Mouse (Mus musculus) naive thymus-derived CD4-positive, alpha-beta T cell, adult 2 months (primary cell): ENCODE measurements around the gene Arpc5l.
A peak's percentile ranks its signal among the peaks of the same experiment; 100 is the strongest.
"Not testable (repeated sequence)": the region's sequence is repeated elsewhere in the genome, so short reads cannot be mapped to it uniquely, and the experiment has no call there.

ENCODE experiments used
- DNase-seq: peaks from one replicate; pipeline ENCODE4 v3.0.0-alpha.2; 2011; ENCODE audit warnings: low read depth

Gene Arpc5l

GRCm38 (mm10) chr2:38999910-39000586, 5.1 kb upstream of the Arpc5l start:
- no peak for DNase-seq

DNA sequence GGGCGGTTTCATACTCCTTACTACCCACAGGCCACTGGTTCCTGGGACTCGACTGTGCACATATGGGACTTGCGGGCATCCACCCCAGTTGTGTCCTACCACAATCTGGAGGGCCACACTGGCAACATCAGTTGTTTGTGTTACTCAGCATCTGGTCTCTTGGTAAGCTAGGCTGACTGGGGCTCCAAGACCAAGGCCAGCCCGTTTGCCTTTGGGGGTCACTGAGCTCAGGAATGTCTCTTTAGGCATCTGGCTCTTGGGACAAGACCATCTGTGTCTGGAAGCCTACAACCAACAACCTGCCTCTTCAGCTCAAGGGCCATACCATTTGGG, 4.6 kb upstream of the Arpc5l start:
- DNase-seq, result no peak

DNA sequence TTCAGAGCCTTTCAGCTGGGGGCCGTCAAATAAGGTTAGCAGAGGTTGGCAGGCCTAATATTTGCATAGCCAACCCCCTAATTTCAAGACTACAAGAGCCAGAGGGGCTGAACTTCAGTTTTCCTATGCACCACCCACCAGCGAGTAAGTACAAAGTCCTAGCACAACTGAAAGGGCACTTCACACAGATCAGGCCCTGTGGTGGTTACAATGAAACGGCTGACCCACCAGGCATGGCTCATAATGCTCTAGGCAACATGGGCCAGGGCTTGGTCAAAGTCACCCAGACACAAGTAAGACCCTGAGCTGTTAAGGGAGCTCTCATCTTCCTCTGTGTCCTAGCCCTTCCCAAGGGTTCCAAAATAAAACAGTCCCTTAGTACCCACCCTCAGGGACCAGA, 3.3 kb upstream of the Arpc5l start:
- no peak for DNase-seq

GRCm38 (mm10) chr2:39003106-39003505, 2.0 kb upstream of the Arpc5l start:
- DNase-seq, result no peak

- DNase-seq, result no peak
Observed at GRCm38 (mm10) chr2:39003512-39003911, 1.6 kb upstream of the Arpc5l start.

DNA sequence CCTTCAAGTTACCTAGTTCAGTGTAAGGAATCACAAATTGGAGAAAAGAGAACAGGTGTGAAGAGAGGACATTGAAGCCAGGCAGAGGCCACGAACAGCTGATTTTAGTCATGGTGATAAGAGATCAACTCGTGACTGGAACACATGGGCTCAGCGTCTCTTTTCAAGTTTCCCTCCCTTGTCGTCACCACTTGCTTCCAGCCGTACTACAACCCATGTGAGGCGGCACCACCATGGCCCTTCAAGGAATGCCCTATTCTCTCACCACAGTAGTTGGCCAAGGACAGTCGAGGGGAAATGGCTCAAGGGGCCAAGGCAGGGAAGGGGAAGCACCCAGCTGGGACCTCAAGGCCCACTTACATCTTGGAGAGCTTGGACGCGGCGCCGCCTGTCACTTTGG, 776 bp upstream of the Arpc5l start:
- DNase-seq, result peak; percentile 64

DNA sequence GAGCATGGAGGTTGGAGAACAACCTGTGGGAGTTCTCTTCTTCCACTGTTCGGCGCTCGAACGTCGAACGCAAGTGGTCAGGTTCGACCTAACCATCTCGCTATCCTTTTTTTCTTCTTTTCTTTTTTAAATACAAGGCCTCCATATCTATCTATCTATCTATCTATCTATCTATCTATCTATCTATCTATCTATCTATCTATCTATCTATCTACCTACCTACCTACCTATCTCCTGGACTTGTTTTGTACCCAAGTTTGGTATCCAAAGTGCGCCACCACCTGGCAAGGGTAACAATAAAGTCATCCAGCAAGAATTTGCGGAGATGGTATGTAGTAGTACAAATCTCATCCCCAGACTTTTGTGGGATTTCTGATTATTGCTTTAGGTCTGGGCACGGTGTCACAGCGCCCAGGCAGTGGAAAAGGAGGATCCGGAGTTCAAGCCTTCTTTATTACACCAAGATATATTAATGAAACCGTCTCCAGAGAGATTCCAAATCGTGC, 479 bp downstream of the Arpc5l start, which contains the start of gene Rpl35:
Rpl35 (minus strand) TSS at position 51 of the 506 bp plus-strand sequence.
- DNase-seq, result peak; percentile 77

DNA sequence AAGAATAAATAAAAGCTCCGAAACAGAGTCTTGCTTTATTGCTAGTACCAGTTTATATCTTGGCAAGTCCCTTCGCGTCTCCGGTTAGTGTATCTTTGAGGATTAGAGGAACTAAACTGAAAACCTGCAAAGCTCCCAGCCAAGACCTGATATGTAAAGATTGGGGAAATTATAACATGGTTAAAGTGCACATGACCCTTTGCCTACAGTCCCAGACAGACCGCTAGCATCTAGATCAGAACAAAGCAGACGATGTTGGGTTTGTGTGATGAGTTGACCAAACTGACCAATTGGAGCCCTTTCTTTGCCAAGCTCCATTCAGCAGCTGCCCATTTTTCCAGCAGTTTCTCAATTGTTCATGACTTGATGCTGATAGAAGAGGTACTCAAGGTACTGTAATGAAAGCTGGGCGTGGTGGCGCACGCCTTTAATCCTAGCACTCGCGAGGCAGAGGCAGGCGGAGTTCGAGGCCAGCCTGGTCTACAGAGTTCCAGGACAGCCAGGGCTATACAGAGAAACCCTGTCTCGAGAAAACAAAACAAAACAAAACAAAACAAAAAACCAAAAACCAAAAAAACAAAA, 1.1 kb downstream of the Arpc5l start:
- no peak for DNase-seq

GRCm38 (mm10) chr2:39007865-39008264, 2.7 kb downstream of the Arpc5l start:
- peak; percentile 95 for DNase-seq

GRCm38 (mm10) chr2:39008350-39008851, 3.3 kb downstream of the Arpc5l start:
- DNase-seq, result no peak

DNA sequence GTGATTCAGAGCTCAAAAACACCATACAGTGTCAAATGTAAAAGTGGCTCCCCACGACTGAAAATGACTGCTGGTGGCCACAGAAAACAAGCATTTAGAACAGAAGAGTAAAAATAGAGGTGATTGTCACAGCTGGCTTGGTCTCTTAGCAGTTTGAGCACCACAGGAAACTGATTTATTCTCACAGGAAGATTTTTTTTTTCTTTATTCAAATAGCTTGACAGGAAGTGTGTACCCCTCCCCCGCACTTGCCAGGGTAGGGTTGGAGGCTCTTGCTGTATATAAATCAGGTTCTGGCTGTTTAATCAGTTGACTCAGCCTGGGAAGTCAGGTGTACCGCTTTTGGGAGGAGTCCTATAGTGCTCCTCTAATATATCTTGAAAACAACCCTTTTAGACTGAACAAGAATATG, 3.8 kb downstream of the Arpc5l start:
- DNase-seq, result peak; percentile 85

DNA sequence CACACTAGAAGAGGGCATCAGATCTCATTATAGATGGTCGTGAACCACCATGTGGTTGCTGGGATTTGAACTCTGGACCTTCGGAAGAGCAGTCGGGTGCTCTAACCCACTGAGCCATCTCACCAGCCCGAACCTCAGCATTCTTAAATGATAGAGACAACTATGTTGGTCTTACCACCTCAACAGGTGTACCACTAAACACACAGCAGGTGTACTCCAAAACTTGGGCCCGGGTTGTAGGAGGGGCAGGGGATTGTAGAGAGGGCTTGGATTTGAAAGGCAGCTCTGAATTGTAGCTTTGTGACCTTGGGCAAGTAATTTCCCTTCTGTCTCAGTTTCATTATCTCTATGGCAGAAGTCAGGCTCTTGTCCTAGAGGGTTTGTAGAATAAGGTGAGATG, 5.0 kb downstream of the Arpc5l start:
- not testable (repeated sequence) for DNase-seq

DNA sequence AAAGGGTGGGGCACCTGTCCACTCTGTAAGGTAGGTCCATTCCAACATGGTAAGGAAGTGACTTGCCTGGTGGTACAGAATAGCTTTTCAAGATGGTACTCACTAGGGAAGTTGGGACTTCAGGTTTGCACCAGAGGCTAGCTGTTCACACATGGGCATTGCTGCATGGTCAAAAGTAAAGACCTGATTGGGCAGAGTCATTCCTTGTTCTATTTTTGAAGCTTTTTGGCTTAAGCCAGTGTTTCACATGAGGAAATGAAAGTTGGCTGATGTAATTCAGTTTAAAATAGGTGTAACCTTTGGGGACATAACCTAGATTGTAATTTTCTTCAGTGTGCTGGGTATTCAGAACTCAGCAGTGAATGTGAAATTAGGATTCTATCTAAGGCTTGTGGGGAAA, 6.1 kb downstream of the Arpc5l start:
- DNase-seq, result no peak

DNA sequence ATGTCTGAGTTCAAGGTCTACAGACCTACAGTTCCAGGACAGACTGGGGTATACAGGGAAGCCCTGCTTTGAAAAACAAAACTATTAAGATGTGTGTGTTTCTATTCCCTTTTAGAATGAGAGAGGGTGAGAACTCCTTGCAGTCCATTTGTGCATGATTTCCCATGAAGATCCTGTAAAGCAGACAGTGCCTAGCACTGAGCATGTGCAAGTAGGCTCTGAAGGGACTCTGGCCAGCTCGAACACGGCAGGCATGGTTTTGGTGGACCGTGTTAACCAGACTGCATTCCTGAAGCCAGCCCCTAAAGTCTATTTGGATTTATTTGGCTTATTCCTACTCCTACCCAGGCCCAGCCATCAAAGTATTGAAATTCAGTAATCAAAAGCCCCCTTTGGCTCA, 6.8 kb downstream of the Arpc5l start:
- no peak for DNase-seq

- no peak for DNase-seq
Observed at GRCm38 (mm10) chr2:39012768-39013279, 7.7 kb downstream of the Arpc5l start.

DNA sequence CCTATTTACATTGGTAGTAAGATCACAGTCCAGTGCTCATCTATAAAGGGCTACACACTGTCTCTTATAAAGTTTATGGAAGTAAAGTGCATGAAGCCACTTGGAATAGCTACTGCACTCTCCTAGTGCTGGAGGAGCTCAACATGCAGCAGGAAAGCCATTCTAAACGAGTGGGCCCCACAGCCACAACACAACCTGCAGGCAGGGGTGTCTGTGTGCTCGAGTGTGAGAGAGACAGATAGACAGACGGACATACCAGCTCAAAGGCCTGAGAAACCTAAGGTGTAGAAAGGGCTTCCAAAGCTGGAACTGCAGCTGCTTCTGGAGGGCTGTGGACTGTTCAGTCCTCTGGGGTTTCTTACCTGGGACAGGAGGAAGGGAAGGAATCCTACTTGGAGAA, 11.4 kb downstream of the Arpc5l start:
- no peak for DNase-seq

GRCm38 (mm10) chr2:39020004-39020403, 14.9 kb downstream of the Arpc5l start:
- DNase-seq, result no peak

DNA sequence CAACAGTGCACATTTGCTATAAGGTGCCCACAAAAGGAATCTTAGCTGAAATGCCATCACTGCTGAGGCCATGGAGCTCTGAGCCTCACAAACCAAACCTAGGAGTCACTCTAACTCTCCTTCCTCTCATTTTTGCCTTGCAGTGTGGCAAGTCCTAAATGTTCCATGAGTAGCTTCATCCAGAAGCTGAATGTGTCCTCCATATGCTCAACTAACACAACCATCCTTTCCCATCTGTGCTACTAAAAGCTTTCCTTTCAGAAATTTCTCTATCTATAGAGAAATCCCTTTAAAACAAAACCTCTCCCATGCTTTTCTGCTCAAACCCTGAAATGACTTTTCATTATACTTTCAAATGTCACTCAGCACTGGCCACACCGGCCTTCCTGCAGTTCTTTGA, 26.5 kb downstream of the Arpc5l start:
- no peak for DNase-seq

DNA sequence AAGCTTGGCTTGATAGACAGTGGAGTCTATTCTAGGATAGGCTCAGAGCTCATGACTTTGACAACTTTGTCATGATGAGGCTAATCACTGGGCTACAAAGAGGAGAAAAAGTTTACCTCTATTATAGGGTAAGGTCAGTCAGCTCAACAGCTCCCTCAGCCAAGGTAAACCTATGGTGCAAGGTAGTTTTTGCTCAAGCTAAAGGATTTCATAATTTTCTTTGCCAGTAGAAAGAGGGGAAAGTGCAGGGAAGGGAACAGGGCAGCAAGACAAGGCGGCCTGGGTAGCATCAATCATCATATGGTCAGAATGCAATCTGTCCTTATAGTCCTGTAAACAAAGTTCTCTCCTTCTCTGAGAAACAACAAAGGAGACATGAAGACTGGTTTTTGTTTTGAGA, 35.1 kb downstream of the Arpc5l start:
- no peak for DNase-seq

DNA sequence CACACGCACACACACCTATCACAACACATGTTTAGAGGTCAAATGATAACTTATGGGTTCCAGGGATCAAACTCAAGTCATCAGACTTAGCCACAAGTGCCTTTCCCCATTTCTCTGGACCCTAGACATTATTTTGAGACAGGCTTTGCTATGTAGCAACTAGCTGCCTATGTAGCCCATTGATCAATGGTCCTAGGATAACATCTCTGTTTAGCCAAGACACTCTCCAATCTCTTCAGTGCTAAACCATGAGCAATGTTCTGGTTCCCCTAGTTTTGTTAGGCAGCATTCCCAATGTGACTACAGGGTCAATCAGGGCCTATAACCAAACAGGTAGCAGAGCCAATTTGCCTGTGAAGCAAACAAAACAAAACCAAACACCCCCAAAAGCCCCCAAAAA, 43.4 kb downstream of the Arpc5l start:
- DNase-seq, result no peak

DNA sequence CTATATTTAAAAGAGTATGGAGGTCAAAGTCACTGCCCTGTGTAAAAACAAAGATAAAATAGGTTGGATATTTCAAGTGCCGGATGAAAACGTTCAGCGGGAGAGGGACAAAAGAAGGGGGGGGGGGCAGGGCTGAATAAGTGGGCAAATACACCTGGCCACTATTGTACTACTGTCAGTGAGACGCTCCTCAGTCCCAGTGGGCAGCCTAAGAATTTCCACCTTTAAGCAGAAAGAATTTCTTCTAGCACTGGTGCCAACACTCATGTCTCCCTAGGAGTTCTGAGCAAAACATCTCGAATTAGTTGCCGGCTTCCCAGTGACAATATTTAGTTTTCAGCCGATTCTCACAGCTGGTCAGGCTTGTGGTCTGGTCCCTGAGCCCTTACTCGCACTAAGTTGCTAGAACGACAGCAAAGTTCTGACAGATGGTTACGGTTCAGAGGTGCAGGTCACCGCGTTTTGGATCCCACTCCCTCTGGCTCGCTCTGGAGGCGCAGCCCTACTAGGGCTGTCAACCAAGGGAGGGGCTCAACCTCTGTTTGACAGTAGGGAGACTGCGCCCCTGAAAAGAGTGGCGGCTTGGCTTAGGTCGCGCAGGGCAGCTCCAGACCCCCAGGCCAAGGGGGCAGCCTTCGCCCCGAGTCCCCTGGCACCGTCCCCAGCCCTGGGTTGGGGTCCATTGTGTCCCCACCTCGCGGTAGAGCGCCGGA, 59.7 kb downstream of the Arpc5l start:
- no peak for DNase-seq
